Mouse (Mus musculus) ZHBTc4 (cell line): ENCODE results near the gene Igsf9.

Experiments used
- DNase-seq: peaks from one replicate; pipeline ENCODE4 v3.0.0-alpha.2; 2011; ENCODE audit warnings: low read depth, low spot score

Igsf9 gene

DNA sequence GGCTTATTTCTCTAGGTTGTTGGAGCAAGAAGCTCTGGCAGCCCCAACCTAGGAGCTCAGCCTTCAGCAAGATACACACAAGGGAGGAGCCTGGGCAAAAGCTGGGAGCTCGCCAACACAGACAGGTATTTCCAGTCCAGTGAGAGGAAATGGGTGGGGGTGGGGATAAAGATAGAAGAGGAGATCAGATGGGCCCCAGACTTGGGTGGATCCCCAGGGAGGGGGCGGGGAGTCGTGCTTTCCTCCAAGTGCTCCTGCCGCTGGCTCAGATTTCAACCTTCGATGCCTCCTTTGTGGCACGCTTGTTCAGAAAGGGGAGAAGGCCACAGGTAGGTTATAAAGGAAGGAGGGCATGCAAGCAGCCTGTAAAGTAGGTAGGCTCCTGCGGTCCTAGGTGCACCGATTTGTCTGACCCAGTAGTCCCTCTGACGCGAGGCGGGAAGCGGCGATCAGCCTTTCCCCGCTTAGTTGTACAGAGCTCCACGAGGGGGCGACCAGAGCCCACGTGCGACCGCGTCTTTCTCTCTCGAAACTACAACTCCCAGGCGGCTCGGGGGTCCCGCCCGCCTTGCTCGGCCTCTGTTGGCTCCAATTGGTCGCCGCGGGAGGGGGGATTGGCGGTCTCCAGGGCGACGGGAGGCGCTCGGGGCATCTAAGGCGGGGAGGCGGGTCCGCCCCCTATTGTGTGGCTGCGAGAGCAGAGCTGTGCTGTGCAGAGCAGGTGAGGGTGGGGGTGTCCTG lies at the start of gene Igsf9:
Igsf9 (plus strand) TSS at position 249 of the 741 bp plus-strand sequence.
- DNase-seq, result peak; percentile 98

DNA sequence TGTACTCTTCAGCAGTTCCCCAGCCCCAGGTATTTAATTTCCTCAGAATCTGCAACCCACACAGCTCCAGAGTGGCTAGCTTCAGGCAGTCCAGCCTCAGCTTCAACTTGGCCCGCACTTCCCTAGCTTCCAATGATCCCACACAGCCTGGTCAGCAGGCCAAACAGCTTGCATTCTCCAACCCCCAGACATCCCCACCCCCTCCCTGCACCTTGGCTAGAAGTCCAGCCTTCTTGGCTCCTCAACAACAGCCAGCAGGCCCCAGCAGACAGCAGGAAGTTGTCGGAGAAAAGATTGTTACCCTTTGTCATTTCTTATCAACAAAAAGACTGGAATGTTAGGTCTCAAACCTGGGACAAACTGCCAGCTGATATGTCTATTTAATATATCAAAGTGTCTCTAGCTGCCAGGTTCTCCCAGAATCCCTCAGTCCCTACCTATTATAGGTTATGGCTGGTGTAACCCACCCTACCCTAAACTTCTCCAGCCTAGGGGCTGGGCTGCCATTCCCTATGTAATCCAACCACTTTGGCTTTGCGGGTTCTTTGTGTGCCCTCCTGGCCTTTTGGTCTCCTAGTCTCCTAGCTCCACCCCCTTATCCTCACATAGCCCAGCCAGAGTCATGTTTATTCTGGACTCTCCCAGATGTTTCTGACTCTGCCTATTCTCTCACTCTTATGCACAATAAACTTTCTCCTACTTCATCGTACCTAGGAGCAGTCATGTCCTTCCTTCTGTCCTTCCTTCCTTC lies 49.6 kb upstream of the Igsf9 start:
- DNase-seq, result no peak

DNA sequence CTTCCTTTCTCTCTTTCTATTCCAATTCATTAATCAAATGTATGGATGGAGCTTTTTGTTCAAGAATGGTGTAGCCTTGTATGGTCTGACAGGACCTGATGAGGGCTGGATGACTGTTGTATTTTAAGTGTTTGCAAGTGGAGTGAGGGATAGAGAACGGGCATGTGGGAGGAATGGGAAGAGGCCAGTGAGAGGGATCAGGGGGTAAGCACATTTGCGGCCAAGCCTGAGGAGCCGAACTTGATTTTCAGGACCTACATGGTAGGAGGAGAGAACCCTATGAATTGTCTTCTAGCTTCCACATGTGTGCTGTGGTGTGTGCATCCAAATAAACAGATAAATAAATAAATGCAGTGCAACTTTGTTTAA lies 49.0 kb upstream of the Igsf9 start:
- no peak for DNase-seq

DNA sequence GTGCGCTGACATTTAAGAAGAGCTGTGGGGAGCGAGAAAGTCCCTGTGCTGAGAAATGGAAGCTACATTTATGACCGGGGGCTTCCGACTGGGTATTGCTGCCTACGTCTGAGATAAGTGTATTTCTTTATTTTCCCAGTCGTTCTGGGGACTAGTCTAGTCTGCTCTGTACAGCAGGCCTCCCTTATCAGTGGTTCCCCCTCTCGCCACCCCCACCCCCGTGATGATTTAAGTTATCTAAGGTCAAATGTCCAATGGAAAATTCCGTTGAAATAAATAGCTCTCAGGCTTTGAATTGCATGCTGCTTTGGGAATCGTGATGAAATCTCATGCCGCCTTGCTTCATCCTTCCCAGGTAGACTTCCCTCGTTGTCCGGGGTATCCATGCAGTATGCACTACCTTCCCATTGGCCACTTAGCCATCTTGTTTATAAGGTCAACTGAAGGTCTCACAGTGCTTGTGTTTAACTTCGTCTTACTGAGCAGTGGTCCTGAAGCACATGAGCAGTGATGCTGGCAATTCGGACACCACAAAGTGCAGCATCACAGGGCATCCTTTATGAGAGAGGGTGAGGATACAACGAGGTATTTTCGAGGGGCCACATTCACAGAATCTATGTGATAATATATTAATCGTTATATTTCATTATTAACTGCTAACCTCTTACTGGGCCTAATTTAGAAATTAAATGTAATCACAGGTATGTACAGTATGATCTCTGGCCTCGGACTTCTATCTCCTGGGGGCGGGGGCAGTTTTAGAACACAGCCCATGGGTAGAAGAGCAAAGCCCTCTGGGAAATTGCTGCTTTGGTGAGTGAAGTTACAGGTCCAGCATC lies 48.4 kb upstream of the Igsf9 start:
- DNase-seq, result no peak

DNA sequence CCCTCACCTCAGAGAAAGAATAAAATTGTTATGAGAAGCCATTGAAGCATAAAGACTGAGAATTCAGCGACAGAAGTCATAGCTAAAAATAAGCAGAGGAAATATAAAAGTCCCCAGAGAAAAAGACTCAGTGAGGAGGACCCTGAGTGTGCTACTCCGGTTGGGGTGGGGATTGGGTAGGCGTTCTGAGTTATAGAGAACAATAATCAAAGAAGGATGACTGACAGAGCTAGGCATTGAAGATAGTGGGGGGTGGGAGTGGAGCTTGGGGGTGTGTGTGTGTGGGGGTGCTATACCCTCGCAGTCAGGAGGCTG lies 47.8 kb upstream of the Igsf9 start:
- no peak for DNase-seq

DNA sequence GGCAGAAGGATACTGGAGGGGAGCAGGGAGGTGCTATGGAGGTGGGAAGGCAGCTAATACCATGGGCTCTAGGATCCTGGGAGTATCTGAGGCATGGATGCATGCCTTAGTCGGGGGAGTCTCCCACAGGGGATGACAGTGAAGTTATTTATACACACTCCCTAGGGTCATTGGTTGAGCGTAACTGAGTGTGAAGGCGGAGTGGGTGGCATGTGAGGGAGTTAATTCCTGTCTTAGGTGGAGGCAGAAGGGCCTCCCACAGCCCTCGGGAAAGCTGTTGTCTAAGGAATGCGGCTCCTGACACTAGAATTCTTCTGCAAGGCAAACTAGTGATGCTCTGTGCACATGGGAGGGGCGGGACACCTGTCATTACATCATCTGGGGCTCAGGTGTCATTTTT lies 44.8 kb upstream of the Igsf9 start:
- DNase-seq, result peak; percentile 63

DNA sequence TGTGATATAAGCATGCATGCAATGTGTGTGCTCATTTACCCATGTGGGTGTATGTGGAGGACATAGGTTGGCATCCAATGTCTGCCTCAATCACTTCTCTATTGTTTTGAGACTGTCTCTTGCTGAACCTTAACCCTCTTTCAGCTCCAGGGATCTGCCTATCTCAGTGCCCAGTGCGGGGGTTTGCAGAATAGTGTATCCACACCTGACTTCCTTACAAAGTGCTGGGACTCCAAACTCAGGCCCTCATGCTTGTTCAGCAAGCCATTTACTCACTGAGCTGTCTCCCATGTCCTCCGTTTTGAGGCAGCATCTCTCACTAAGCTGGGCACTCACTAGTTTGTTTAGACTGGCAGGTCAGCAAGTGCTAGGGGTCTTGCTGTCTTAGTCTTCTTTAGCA lies 43.0 kb upstream of the Igsf9 start:
- no peak for DNase-seq

DNA sequence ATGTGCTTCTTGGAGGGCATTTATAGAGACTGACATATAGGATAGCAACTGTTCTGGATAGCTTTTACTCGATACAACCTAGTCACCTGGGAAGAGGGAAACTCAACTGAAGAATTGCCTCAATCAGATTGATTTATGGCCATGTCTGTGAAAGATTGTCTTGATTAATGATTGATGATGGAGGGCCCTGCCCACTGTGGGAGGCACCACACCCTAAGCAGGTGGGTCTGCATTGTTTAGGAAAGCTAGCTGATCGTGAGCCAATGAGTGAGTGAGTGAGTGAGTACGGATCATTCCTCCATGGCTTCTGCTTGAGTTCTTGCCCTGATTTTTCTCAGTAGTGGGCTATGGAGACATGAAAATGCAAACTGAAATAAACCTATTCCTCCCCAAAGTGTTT lies 41.1 kb upstream of the Igsf9 start:
- DNase-seq, result no peak

DNA sequence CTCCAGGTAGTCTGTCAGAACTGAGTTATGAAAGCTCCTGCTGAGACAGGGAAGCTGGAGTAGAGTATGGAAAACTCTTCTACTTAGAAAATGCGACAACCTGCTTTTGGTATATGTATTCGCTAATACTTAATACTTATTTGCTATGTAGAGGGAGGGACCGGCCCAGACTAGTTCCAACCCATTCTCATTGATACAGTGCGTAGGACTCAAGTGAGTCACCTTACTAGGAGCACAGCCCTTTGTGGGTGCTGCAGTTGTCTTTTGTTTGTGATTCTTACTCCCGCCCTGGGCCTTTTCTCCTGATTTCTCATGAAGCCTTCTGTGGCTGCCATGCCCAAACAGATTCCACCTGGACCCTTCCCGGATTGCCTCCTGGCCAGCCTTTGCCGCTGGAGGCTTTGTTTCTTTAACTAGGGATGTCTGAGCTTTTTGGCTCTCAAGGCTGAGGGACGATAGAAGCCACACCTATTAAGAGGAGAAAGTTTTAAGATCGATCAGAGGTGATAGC lies 39.6 kb upstream of the Igsf9 start:
- DNase-seq, result peak; percentile 22

DNA sequence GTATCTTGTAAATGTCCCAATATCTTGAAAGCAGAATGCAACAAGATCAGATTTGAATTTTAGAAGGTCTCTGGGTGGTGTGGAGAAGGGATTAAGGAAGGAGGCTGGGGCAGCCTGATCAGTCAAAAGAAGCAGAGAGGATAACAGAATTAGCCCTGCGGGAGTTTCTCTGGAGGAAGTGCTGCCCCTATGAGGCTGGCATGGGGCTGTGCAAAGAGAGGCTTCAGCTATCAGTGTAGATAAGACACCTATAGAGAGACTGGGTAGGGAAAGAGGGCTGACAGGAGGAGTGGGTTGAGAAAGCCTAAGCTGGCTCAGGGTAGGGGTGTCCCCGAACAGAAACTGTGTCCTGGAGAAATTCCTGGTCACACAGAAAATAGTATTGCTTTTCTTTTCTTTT lies 31.4 kb upstream of the Igsf9 start:
- DNase-seq, result peak; percentile 15

DNA sequence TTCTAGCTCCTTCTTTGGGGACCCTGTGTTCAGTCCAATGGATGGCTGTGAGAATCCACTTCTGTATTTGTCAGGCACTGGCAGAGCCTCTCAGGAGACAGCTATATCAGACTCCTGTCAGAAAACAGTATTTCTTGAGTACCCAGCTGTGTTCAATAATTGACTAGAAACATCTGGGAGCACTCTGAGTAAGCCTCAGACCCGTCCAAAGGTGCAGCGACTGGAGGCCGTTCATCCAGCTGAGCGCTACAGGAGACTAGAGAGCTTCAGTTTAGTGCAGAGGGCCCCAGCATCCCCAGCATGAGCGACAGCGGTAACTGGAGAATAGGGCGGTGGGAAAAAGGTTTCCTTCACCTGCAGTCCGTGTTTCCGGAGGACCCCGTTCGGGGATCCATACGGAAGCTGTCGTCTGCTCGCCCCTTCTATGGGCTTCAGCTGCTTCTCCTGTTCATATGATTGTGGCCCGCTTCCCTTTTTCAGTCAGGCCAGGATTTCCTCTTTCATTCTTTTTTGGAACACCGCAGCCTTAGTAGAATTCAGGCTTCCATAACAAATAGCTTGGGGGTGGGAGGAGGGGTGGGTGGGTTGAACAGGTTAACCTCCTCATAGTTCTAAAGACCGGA lies 30.6 kb upstream of the Igsf9 start:
- no peak for DNase-seq

DNA sequence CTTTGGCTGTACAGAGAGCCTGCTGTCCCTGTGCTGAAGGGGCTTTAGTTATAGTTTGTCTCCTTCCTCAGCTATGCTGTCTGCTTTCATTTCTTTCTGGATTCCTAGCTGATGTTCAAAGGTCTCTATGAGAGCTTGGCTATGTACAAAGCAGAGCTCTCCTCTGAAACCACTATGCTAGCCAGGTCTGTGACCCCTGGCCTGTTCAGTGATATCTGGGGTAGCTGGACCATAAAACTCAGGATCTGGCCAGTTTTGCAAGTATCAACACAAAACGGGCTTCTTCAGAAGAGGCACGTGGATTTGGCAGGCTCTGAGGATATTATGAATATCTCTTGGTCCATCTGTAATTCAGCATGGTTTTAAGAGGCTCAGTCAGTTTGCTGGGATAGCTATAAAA lies 28.7 kb upstream of the Igsf9 start:
- no peak for DNase-seq

DNA sequence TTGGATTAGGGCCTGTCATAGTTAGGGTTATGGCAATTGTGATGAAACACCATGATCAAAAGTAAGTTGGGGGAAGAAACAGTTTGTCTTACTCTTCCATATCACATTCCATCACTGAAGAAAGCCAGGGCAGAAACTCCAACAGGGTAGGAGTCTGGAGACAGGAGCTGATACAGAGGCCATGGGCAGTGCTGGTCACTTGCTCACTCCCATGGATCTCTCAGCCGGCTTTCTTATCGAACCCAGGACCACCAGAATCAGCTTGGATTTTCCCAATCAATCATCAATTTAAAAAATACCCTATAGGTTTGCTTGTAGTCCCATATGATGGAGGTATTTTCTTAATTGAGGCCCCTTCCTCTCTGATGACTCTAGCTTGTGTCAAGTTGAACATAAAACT lies 27.8 kb upstream of the Igsf9 start:
- no peak for DNase-seq

DNA sequence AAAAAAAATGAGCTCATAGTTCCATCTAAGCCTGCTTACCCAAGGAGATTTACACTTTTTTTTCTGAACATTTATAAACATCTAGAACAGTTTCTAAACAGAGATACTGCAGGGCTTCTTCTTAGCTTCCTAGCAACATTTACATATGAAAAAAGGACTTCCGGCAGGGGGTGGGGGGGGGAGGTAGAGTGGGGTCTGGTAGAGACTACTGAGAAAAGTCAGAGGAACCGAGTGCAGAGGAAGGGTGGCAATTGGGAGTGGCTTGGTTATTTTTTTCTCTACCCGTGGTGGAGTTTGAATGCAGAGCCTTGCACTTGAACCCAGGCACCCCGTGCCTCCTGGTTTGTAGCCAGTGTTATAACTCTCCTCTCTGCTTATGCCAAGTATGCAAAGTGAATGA lies 26.2 kb upstream of the Igsf9 start:
- no peak for DNase-seq

DNA sequence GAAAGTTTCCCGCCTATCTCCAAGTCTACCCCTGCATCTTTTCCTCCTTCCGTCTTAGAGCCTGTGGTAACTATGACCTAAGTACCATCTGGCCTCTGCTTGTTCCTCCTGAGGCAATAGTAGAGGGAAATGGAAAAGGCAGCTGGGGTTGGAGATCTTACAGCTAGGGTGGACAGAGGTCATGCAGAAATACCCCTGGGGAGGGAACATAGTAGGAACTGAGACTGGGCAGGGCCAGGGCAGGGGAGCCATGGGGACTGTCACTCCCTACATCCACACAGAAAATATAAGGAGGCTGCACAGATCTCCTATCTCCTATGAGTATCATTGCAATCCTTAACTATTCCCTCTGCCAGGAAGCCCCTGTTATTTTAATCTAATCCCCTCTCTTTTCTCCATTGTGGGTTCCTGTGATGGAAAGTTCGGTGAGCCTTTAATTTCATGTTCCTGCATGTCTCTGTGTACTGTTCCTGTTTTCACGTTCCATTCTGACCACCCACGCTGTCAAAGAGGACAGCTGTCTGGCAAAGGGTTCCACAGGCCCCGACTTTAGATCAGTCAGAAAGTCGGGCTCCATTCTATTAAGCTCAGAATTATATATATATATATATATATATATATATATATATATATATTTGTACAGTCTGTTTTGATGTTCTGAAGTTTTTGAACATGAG lies 25.4 kb upstream of the Igsf9 start:
- no peak for DNase-seq

DNA sequence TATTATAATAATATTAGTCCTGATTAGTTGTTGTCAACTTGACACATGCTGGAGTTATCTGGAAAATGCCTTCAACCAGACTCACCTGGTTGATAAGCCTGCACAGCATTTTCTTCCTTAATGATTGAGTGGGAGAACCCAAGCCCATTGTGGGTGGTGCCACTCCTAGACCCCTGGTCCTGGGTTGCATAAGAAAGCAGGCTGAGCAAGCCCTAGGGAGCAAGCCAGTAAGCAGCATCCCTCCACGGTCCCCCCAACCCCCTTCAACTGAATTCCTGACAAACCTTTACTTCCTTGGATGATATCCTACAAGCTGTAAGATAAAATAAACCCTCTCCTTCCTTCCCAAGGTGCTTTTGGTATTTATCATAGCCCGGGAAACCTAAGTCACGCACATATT lies 24.4 kb upstream of the Igsf9 start:
- peak; percentile 55 for DNase-seq

DNA sequence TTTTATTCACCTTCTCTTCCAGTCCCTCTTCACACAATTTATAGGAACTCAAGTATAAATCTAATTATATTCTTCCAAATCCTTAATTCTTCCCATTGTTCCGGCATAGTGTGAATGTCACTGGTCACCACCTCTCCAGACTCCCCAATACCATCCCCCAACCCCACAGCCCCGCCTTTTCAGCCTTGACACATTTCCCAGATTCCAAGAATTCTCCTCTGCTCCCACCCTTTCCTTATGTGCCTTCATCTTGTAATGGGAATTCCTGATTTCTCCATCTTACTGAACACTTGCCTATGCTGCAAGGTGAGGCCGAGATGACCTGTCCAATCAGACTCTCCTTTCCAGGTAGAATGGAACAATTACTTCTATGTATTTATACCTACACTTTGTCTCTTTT lies 23.5 kb upstream of the Igsf9 start:
- peak; percentile 77 for DNase-seq

DNA sequence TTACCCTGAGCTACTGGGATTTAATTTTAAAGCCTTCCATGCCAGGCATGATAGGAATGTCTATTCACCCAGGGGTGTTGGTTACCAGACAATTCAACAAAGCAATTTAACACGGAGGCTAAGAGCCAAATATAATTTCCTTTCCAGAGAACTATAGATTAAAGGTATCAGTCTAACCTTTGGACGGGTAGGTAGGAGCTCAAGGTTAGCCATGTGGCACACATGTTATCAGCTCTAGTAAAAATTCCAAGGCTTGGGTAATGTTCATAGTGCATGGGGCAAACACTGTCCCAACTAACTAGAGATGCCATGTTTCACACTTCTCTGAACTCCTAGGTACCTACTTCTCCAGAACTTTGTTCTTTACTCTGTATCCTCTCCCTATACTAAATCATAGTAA lies 20.0 kb upstream of the Igsf9 start:
- DNase-seq, result no peak

DNA sequence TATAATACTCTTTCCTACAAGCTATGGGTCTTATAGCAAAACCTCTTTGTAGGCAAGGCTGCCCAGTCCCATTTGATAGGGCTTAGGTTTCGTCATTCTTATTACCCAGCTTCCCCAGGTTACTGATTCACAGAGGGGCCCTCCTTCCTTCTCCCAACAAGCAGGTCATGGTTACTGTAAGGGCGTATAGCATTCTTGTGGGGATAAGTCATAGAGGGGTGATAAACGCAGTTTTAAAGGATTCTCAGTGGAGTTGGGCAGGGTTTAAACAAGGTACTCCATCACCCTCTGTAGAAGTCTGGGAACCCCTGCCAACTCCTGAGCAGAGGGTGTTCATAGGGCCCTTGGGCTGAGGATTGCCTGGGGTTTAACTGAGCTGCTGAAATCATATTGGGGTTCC lies 19.1 kb upstream of the Igsf9 start:
- DNase-seq, result no peak

DNA sequence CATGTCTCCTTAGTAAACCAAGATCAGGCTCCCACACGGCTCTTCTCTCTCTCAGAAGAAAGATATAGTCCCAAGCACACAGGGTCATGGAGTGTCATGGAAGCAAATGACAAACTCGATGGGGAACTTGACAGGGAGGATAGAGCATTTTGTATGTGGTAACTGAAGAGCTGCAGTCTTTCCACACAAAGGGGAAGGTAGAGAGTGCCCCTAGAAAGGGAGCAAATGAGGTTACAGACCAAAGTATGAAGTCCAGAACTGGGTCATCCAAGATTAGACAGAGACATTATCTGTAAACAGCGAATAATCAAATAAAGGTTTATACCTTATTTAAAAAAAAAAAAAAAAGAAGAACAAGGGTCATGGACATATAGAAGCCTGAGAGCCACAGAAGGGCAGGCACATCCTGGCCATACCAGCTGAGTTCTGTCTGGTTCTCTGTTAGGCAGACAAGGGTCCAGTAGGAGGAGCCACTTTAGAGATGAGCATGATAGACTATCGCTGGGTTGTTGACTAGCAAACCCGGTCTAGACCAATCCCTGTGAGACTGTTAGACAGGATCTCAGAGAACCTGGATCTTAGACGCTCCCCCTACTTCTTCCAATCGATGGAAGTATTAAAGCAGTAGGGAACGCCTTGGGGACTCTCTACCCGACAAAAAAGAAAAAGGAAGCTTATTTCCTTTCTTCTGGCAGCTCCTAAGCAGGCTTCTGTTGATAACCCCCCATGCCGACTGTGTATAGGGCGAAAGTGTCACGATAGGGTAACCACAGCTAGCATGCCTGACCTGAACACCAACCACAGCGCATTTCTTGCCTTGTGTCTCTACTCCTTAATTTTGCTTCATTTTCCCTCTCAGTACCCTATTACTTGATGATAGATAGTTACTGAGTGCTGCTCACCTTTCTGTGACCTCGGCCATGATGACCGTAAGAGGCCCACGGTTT lies 17.9 kb upstream of the Igsf9 start:
- DNase-seq, result no peak
